Mouse (Mus musculus) liver, embryonic 14.5 days (tissue): Measurements from ENCODE around the gene Tmem270. TPM values are rescaled to one million over a fixed set of nuclear protein-coding genes. Genes with fewer than 3 reads are reported as not detected.

ENCODE experiments used
- ATAC-seq: fragments of 200-750 bp; cut with Nextera tagmentation; 2 replicates; pipeline ENCODE4 v1.8.0; 2017; ENCODE audit warnings: moderate number of reproducible peaks, mild to moderate bottlenecking, moderate library complexity; ENCODE audit not compliant: insufficient read depth
- DNase-seq, 3 experiments: peaks; one replicate each; pipeline ENCODE4 v3.0.0-alpha.2; 2012 to 2013; ENCODE audit warnings: low read depth in 3 of 3, low spot score in 3 of 3
- H3K27ac ChIP-seq: fragments of 300-500 bp; sonication (generic); 2 replicates; pipeline ENCODE4 v1.5.1; 2014; ENCODE audit warnings: moderate library complexity, mild to moderate bottlenecking, control low read depth, inconsistent platforms
- H3K27me3 ChIP-seq: fragments of 300-500 bp; sonication (generic); 2 replicates; pipeline ENCODE4 v1.6.1; 2014; ENCODE audit warnings: mild to moderate bottlenecking, low read length, moderate library complexity; ENCODE audit not compliant: control insufficient read depth, insufficient read depth
- H3K36me3 ChIP-seq: fragments of 300-500 bp; sonication (generic); replicated peaks from 2 replicates; pipeline ENCODE4 v1.6.1; 2014; ENCODE audit warnings: low read depth; ENCODE audit not compliant: control insufficient read depth, insufficient read depth
- H3K4me1 ChIP-seq, 2 experiments: fragments of 200-500 bp in 1 of 2; fragments of 300-500 bp in 1 of 2; sonication (generic) in 1 of 2; replicated peaks; 2 replicates each; pipeline ENCODE4 v1.6.1; 2012 to 2014; ENCODE audit warnings: antibody characterized with exemption in 1 of 2, inconsistent platforms in 1 of 2, low read length in 1 of 2; ENCODE audit not compliant: control insufficient read depth in 2 of 2, insufficient read depth in 2 of 2
- H3K4me2 ChIP-seq: fragments of 300-500 bp; sonication (generic); 2 replicates; pipeline ENCODE4 v1.6.1; 2014; ENCODE audit warnings: low read depth, mild to moderate bottlenecking, control low read depth, moderate library complexity
- H3K4me3 ChIP-seq, 2 experiments: fragments of 200-500 bp in 1 of 2; fragments of 300-500 bp in 1 of 2; sonication (generic) in 1 of 2; 2 replicates each; pipeline ENCODE4 v1.5.1; 2012 to 2014; ENCODE audit warnings: low read depth in 2 of 2, low read length in 2 of 2, mild to moderate bottlenecking in 2 of 2, control low read depth in 1 of 2, inconsistent platforms in 1 of 2, moderate library complexity in 1 of 2; ENCODE audit not compliant: insufficient read depth in 1 of 2
- H3K9ac ChIP-seq: fragments of 300-500 bp; sonication (generic); replicated peaks from 2 replicates; pipeline ENCODE4 v1.6.1; 2014; ENCODE audit warnings: mild to moderate bottlenecking, control low read depth, moderate library complexity
- H3K9me3 ChIP-seq: fragments of 300-500 bp; sonication (generic); 2 replicates; pipeline ENCODE4 v1.6.1; 2016; ENCODE audit warnings: low read length, mixed read lengths; ENCODE audit not compliant: control insufficient read depth
- EP300 ChIP-seq: IDR thresholded peaks from 2 replicates; pipeline ENCODE4 v1.6.1; 2016; ENCODE audit warnings: antibody characterized with exemption, low read depth
- WGBS: fragments of 180-500 bp; shearing (Covaris S2); extraction: QIAGEN DNeasy Blood & Tissue Kit; methylation state at CpG from one replicate; pipeline ENCODE4 v1.1.7; 2014; ENCODE audit not compliant: insufficient replicate concordance; 5-methylcytosine and 5-hydroxymethylcytosine counted together
- polyA plus RNA-seq, 2 experiments: library from polyadenylated mRNA; depleted of rRNA in 1 of 2; stranded (reverse) in 1 of 2; unstranded in 1 of 2; fragments of >200 nt; fragmentation: Nextera tagmentation in 1 of 2; extraction: Ambion mirVana in 1 of 2; gene quantifications; 2 replicates each; pipeline versions ENCODE4 v1.2.1 to v1.2.3; 2012 to 2014

The Tmem270 gene
- polyA plus RNA-seq, 2 experiments, result 0.04 TPM; not detected in 1

DNA sequence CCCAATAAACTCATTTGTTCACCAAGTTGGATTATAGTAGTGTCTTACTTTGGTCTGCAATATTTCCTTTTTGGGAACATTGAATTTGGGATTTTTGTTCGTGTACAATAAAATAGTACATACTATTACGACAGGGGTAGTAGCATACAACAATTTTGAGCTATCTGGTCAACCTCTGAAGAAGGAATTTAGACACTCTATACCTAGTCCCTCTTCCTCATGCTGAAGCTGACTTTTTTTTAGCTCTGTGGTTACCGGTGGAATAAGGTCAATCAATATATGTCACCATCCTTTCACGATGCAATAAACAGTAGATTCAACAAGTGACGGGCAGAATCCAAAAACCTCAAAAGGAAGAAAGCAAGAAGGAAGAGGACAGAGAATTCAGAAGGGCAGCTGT lies 53.7 kb downstream of the Tmem270 start:
- no peak for TF ChIP-seq EP300
- Histone ChIP-seq H3K4me1 (no peaks in the 10 kb centered on the region), H3K4me3 (no peak overlapping the region), H3K4me2 (no peak overlapping the region), H3K36me3 (no peaks in the 10 kb centered on the region), H3K27me3 (no peaks in the 10 kb centered on the region), H3K9ac (no peak overlapping the region), H3K9me3 (no peaks in the 10 kb centered on the region), H3K27ac (no peak overlapping the region)
- DNase-seq (no peak), ATAC-seq (no peak)
- WGBS, result 48% methylated on average over 5 of the region's 5 CpGs

Other genes starting within 250 kb of the Tmem270 start
- gene Limk1, start 218.1 kb downstream of the Tmem270 start, polyA plus RNA-seq (2012; rRNA removed), result 1.9 and 2.2 TPM in 2 replicates
- gene Limk1, start 218.1 kb downstream of the Tmem270 start, polyA plus RNA-seq (2014; fragmentation: Nextera tagmentation; extraction: Ambion mirVana), result 0.89 and 0.92 TPM in 2 replicates
- gene Eln, start 159.4 kb downstream of the Tmem270 start, polyA plus RNA-seq (2012; rRNA removed), result 3.5 and 3.6 TPM in 2 replicates
- gene Eln, start 159.4 kb downstream of the Tmem270 start, polyA plus RNA-seq (2014; fragmentation: Nextera tagmentation; extraction: Ambion mirVana), result 1.7 and 2.1 TPM in 2 replicates
- gene Cldn13, start 8.8 kb upstream of the Tmem270 start, polyA plus RNA-seq (2012; rRNA removed), result 148 and 152 TPM in 2 replicates
- 288 and 296 TPM in 2 replicates for gene Cldn13, start 8.8 kb upstream of the Tmem270 start, polyA plus RNA-seq (2014; fragmentation: Nextera tagmentation; extraction: Ambion mirVana)
- gene Mettl27, start 25.6 kb upstream of the Tmem270 start, polyA plus RNA-seq (2012; rRNA removed), result 7.1 and 7.9 TPM in 2 replicates
- 14.4 and 16.3 TPM in 2 replicates for gene Mettl27, start 25.6 kb upstream of the Tmem270 start, polyA plus RNA-seq (2014; fragmentation: Nextera tagmentation; extraction: Ambion mirVana)
- 0.35 and 0.39 TPM in 2 replicates for gene Cldn4, start 40.2 kb upstream of the Tmem270 start, polyA plus RNA-seq (2012; rRNA removed)
- gene Cldn4, start 40.2 kb upstream of the Tmem270 start, polyA plus RNA-seq (2014; fragmentation: Nextera tagmentation; extraction: Ambion mirVana), result 0.29 TPM in 2 replicates
- gene Cldn3, start 79.5 kb upstream of the Tmem270 start, polyA plus RNA-seq (2012; rRNA removed), result 0.47 and 0.73 TPM in 2 replicates
- gene Cldn3, start 79.5 kb upstream of the Tmem270 start, polyA plus RNA-seq (2014; fragmentation: Nextera tagmentation; extraction: Ambion mirVana), result 0.43 and 0.47 TPM in 2 replicates
- 27.0 and 27.9 TPM in 2 replicates for gene Abhd11, start 102.4 kb upstream of the Tmem270 start, polyA plus RNA-seq (2012; rRNA removed)
- 23.1 and 25.1 TPM in 2 replicates for gene Abhd11, start 102.4 kb upstream of the Tmem270 start, polyA plus RNA-seq (2014; fragmentation: Nextera tagmentation; extraction: Ambion mirVana)
- 2.0 and 2.3 TPM in 2 replicates for gene Stx1a, start 116.7 kb upstream of the Tmem270 start, polyA plus RNA-seq (2012; rRNA removed)
- 0.72 and 0.73 TPM in 2 replicates for gene Stx1a, start 116.7 kb upstream of the Tmem270 start, polyA plus RNA-seq (2014; fragmentation: Nextera tagmentation; extraction: Ambion mirVana)
- 9.5 and 12.1 TPM in 2 replicates for gene Dnajc30, start 157.5 kb upstream of the Tmem270 start, polyA plus RNA-seq (2012; rRNA removed)
- 13.3 and 14.2 TPM in 2 replicates for gene Dnajc30, start 157.5 kb upstream of the Tmem270 start, polyA plus RNA-seq (2014; fragmentation: Nextera tagmentation; extraction: Ambion mirVana)
- 36.7 and 43.3 TPM in 2 replicates for gene Bud23, start 158.2 kb upstream of the Tmem270 start, polyA plus RNA-seq (2012; rRNA removed)
- gene Bud23, start 158.2 kb upstream of the Tmem270 start, polyA plus RNA-seq (2014; fragmentation: Nextera tagmentation; extraction: Ambion mirVana), result 46.0 and 50.1 TPM in 2 replicates
- 0.29 and 0.30 TPM in 2 replicates for gene Vps37d, start 171.5 kb upstream of the Tmem270 start, polyA plus RNA-seq (2012; rRNA removed)
- gene Vps37d, start 171.5 kb upstream of the Tmem270 start, polyA plus RNA-seq (2014; fragmentation: Nextera tagmentation; extraction: Ambion mirVana), result 0.06 and 0.10 TPM in 2 replicates
- 14.7 and 18.5 TPM in 2 replicates for gene Mlxipl, start 183.2 kb upstream of the Tmem270 start, polyA plus RNA-seq (2012; rRNA removed)
- 6.6 and 8.4 TPM in 2 replicates for gene Mlxipl, start 183.2 kb upstream of the Tmem270 start, polyA plus RNA-seq (2014; fragmentation: Nextera tagmentation; extraction: Ambion mirVana)
- gene Tbl2, start 242.9 kb upstream of the Tmem270 start, polyA plus RNA-seq (2012; rRNA removed), result 4.4 and 5.5 TPM in 2 replicates
- 9.8 and 10.2 TPM in 2 replicates for gene Tbl2, start 242.9 kb upstream of the Tmem270 start, polyA plus RNA-seq (2014; fragmentation: Nextera tagmentation; extraction: Ambion mirVana)